Mouse (Mus musculus): ENCODE data around the gene Abhd14b. TPM values are rescaled to one million over a fixed set of nuclear protein-coding genes. Genes with fewer than 3 reads are reported as not detected.
A peak's percentile ranks its signal among the peaks of the same experiment; 100 is the strongest.

The Abhd14b gene
- polyA plus RNA-seq, 1 experiment from 2014 or later = 75.2 TPM

DNA sequence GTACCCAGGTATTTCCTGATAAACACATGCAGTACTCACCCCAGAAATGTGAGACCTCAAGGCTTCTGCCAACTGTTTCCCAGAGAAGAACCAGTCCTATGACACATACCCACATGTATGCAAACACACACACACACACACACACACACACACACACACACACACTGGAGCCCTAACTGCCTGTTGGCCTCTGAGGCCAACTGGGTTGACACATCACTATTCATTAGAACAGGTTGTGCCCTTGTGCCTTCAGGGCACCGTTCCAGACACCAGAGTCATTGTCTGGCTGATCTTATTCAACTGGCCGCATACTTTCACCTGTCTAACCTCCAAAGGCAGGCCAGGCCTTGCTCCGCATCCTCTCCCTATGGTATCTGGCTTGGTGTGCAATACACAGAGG lies 35.0 kb upstream of the Abhd14b start:
- H3K4me1 ChIP-seq (replicated peaks; ENCODE audit: insufficient read depth, low read length) = 0 out of 2 replicates have a peak, but pooled peaks cover under 1% of the 10 kb centered on the region
- TF ChIP-seq CTCF (IDR thresholded peaks at IDR 0.05; ENCODE audit: low read depth) = no peak
- no peak overlapping the region for H3K4me2 ChIP-seq (ENCODE audit: low read length)
- H3K9me3 ChIP-seq (replicated peaks; ENCODE audit: low read length) = no peaks in the 10 kb centered on the region
- no peak overlapping the region for H3K4me3 ChIP-seq (replicated peaks; ENCODE audit: low read depth, low read length)
- WGBS = 46% methylated on average over 3 of the region's 3 CpGs
- H3K27me3 ChIP-seq (ENCODE audit: insufficient read depth, low read length) = no peaks in the 10 kb centered on the region
- H3K9ac ChIP-seq (ENCODE audit: low read depth, low read length) = no peak overlapping the region
- DNase-seq (ENCODE audit: low spot score) (no peak), ATAC-seq (replicated peaks; ENCODE audit: low FRiP score, low read depth) (no peak)
- no peak overlapping the region for H3K27ac ChIP-seq
- no peaks in the 10 kb centered on the region for H3K36me3 ChIP-seq (ENCODE audit: insufficient read depth, low read length)

DNA sequence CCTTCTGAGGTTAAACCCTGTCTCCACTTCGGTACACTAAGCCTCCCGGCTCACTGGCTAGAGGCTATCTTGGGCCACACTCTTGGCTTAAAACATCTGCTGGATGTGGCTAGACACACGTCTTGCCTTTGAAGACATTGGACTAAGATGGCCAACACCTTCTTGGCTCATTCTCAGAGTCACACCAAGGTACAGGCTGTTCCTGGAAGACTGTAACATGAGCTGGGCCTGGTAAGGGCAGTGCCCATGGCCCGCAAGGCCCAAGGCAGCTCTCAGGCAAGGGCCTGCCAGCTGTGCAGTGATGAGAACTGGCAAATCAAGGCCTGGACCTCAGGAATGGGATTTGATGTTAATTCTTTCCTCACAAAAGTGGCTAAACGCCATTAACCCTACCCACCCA lies 33.7 kb upstream of the Abhd14b start:
- Histone ChIP-seq H3K36me3 (ENCODE audit: insufficient read depth, low read length) (no peaks in the 10 kb centered on the region), H3K27ac (no peak overlapping the region), H3K27me3 (ENCODE audit: insufficient read depth, low read length) (no peaks in the 10 kb centered on the region), H3K9me3 (replicated peaks; ENCODE audit: low read length) (no peaks in the 10 kb centered on the region), H3K4me3 (replicated peaks; ENCODE audit: low read depth, low read length) (no peak overlapping the region), H3K4me1 (replicated peaks; ENCODE audit: insufficient read depth, low read length) (peaks cover 14% of the 10 kb centered on the region; the same call in 1 of the 2 replicates), H3K4me2 (ENCODE audit: low read length) (no peak overlapping the region), H3K9ac (ENCODE audit: low read depth, low read length) (no peak overlapping the region)
- 56% methylated on average over 5 of the region's 5 CpGs for WGBS
- DNase-seq (ENCODE audit: low spot score) (peak; percentile 66), ATAC-seq (replicated peaks; ENCODE audit: low FRiP score, low read depth) (no peak; the same call in 1 of the 2 replicates)
- no peak for TF ChIP-seq CTCF (IDR thresholded peaks at IDR 0.05; ENCODE audit: low read depth)

DNA sequence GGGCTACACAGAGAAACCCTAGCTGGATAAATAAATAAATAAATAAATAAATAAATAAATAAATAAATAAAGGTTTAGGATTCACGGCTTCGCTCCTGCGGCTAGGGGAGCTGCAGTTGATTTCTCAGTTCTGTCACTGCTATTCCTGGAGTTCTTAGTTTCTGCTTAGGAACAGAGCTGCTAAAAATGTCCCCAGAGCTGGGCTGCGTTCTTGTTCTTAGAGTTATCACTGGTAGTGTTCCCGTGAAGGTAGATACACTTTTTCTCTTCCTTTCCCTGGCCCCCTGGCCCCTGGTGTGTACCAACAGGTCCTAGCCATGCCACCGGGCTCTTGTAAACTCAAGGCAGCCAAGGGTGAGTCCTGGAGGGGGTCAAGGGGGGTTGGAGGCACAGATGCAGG lies 30.4 kb upstream of the Abhd14b start:
- no peaks in the 10 kb centered on the region for H3K27me3 ChIP-seq (ENCODE audit: insufficient read depth, low read length)
- 86% methylated on average over 6 of the region's 6 CpGs for WGBS
- no peak overlapping the region for H3K27ac ChIP-seq
- no peaks in the 10 kb centered on the region for H3K36me3 ChIP-seq (ENCODE audit: insufficient read depth, low read length)
- no peak for TF ChIP-seq CTCF (IDR thresholded peaks at IDR 0.05; ENCODE audit: low read depth)
- H3K4me3 ChIP-seq (replicated peaks; ENCODE audit: low read depth, low read length) = no peak overlapping the region
- ATAC-seq (replicated peaks; ENCODE audit: low FRiP score, low read depth) (no peak), DNase-seq (ENCODE audit: low spot score) (no peak)
- no peak overlapping the region for H3K4me2 ChIP-seq (ENCODE audit: low read length)
- H3K4me1 ChIP-seq (replicated peaks; ENCODE audit: insufficient read depth, low read length) = peaks cover 32% of the 10 kb centered on the region
- H3K9ac ChIP-seq (ENCODE audit: low read depth, low read length) = no peak overlapping the region
- H3K9me3 ChIP-seq (replicated peaks; ENCODE audit: low read length) = no peaks in the 10 kb centered on the region

DNA sequence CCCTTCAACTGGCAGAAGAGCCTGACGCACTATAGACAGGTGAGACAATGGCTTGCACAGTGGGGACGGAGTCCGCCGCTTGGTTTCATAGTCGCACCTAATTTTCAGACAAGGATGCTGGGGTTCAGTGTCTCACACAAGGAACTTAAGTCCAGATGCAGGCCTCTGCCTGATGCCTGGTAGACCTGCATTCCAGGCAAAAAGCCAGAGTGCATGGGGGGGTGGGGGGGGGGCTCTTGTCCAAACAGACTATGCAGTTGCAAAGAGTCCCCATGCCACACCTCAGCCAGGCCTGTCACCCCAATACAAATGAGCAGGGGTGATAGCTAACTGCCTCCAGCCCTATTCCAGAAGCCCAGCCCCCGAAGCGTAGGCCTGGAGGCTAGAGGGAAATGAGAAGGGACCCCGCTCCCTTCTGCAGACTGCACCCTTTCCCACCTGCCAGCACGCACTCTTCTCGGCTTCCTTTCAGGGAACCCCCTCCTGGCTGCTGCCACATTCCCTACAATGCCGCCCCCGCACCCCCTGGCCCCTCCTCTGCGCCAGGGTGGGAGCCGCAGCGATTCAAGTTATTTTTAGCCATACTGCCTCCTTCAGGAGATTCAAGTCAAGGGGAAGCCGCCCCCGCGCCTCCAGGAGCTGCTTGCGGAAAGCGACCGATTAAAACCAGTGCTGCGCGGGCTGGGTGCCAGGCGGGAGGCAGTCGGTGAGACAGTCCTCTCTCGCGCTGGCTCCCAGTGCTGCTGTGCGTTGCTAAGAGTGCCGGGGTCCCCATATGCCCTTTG lies 29.2 kb upstream of the Abhd14b start:
- peak overlapping the region; percentile 53 for H3K4me2 ChIP-seq (ENCODE audit: low read length)
- ATAC-seq (replicated peaks; ENCODE audit: low FRiP score, low read depth) (peak; percentile 31), DNase-seq (ENCODE audit: low spot score) (peak; percentile 94)
- peaks cover 32% of the 10 kb centered on the region for H3K4me1 ChIP-seq (replicated peaks; ENCODE audit: insufficient read depth, low read length)
- H3K9ac ChIP-seq (ENCODE audit: low read depth, low read length) = no peak overlapping the region
- H3K27me3 ChIP-seq (ENCODE audit: insufficient read depth, low read length) = no peaks in the 10 kb centered on the region
- H3K36me3 ChIP-seq (ENCODE audit: insufficient read depth, low read length) = no peaks in the 10 kb centered on the region
- no peak overlapping the region for H3K27ac ChIP-seq
- H3K4me3 ChIP-seq (replicated peaks; ENCODE audit: low read depth, low read length) = no peak overlapping the region
- TF ChIP-seq CTCF (IDR thresholded peaks at IDR 0.05; ENCODE audit: low read depth) = peak; percentile 63
- WGBS = 15% methylated on average over 29 of the region's 29 CpGs
- H3K9me3 ChIP-seq (replicated peaks; ENCODE audit: low read length) = no peaks in the 10 kb centered on the region

DNA sequence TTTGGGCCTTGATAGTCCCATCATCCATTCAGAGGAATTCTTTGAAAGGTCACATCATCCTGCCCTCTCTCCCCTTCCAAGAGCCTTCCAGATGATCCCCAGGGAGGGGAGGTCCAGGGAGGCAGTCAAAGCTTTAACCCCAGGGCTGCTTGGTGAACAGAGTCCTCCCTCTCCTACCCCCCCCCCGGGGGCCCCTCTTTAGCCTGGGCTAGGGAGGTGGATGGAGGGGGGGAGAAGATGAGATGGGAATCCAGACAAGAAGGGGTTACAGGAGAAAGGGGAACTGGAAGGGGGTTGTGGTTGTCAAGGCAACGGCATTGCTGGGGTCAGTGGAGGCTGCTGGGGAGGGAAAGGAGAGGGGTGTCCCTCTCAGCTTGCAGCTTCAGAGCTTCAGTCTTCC lies 26.7 kb upstream of the Abhd14b start:
- H3K9me3 ChIP-seq (replicated peaks; ENCODE audit: low read length) = no peaks in the 10 kb centered on the region
- H3K4me3 ChIP-seq (replicated peaks; ENCODE audit: low read depth, low read length) = no peak overlapping the region
- WGBS = 7% methylated on average over 2 of the region's 2 CpGs
- no peak for TF ChIP-seq CTCF (IDR thresholded peaks at IDR 0.05; ENCODE audit: low read depth)
- 0 out of 2 replicates have a peak overlapping the region, but pooled peaks have one; percentile 23 for H3K9ac ChIP-seq (ENCODE audit: low read depth, low read length)
- no peak overlapping the region for H3K27ac ChIP-seq
- H3K4me1 ChIP-seq (replicated peaks; ENCODE audit: insufficient read depth, low read length) = peaks cover 32% of the 10 kb centered on the region
- peak; percentile 68 for DNase-seq (ENCODE audit: low spot score)
- H3K27me3 ChIP-seq (ENCODE audit: insufficient read depth, low read length) = no peaks in the 10 kb centered on the region
- no peak for ATAC-seq (replicated peaks; ENCODE audit: low FRiP score, low read depth)
- no peaks in the 10 kb centered on the region for H3K36me3 ChIP-seq (ENCODE audit: insufficient read depth, low read length)
- H3K4me2 ChIP-seq (ENCODE audit: low read length) = peak overlapping the region; percentile 37; the same call in 1 of the 2 replicates

DNA sequence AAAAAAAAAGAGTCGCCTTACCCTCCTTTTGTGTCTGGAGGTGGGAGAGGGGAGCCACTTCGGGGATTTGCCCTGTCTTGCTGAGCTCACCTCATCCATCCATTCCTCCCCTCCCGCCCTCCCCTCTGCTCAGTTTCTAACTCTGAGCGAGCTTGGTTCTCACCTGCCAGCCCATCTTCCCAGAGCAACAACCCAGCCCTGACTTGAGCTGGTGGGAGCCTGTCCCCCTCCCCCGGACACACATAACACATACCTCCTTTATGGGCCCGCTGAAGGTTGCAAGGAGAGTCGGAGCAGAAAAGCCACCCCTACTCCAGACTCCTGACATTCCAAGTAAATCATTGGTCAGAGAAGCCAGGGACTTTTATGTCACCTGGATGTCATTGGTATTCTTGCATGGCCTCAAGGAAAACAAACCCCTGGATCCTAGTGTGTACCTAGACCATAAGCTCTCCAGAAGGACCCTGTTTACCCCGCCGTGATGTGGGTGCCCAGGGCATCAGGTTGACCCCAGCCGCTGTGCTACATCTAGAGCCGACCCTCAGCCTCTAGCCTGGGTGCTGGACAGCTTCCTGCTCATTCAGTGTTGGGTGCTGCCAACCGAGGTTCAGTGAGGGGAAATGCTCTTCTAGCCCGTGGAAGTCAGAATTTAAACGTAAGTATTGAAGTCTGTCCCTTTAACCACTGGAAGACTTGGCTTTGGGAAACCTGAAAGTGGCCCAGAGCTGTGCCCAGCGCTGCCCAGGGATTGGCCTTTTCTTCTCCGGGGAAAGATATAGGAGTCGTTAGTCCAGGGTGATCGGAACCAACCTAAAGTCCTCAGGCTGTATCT lies 26.0 kb upstream of the Abhd14b start:
- Histone ChIP-seq H3K4me2 (ENCODE audit: low read length) (peak overlapping the region; percentile 37), H3K4me1 (replicated peaks; ENCODE audit: insufficient read depth, low read length) (peaks cover 32% of the 10 kb centered on the region), H3K4me3 (replicated peaks; ENCODE audit: low read depth, low read length) (no peak overlapping the region), H3K27me3 (ENCODE audit: insufficient read depth, low read length) (no peaks in the 10 kb centered on the region), H3K36me3 (ENCODE audit: insufficient read depth, low read length) (no peaks in the 10 kb centered on the region), H3K9ac (ENCODE audit: low read depth, low read length) (0 out of 2 replicates have a peak overlapping the region, but pooled peaks have one; percentile 23), H3K27ac (no peak overlapping the region), H3K9me3 (replicated peaks; ENCODE audit: low read length) (no peaks in the 10 kb centered on the region)
- no peak for DNase-seq (ENCODE audit: low spot score)
- ATAC-seq (replicated peaks; ENCODE audit: low FRiP score, low read depth) = peak; percentile 38; the same call in 1 of the 2 replicates
- 13% methylated on average over 18 of the region's 18 CpGs for WGBS
- TF ChIP-seq CTCF (IDR thresholded peaks at IDR 0.05; ENCODE audit: low read depth) = no peak

Measured in kidney, postnatal 0 days (tissue).